Mouse (Mus musculus) neutrophil, adult 59 days (primary cell): ENCODE data around the gene Stam2. TPM values are rescaled to one million over a fixed set of nuclear protein-coding genes. Genes with fewer than 3 reads are reported as not detected.

Experiments
- total RNA-seq, 2 experiments: library from RNA; stranded (reverse); gene quantifications; 1 replicate in 1 of 2; 2 replicates in 1 of 2; pipeline ENCODE4 v1.2.4; 2023

Gene Stam2
- total RNA-seq = 10 to 100 TPM; 23.8 to 24.8 TPM

GRCm38 (mm10) chr2:52742256-52743158 lies at the start of gene Stam2:
Gene Stam2, minus strand, starts transcription at chr2:52742281.

DNA sequence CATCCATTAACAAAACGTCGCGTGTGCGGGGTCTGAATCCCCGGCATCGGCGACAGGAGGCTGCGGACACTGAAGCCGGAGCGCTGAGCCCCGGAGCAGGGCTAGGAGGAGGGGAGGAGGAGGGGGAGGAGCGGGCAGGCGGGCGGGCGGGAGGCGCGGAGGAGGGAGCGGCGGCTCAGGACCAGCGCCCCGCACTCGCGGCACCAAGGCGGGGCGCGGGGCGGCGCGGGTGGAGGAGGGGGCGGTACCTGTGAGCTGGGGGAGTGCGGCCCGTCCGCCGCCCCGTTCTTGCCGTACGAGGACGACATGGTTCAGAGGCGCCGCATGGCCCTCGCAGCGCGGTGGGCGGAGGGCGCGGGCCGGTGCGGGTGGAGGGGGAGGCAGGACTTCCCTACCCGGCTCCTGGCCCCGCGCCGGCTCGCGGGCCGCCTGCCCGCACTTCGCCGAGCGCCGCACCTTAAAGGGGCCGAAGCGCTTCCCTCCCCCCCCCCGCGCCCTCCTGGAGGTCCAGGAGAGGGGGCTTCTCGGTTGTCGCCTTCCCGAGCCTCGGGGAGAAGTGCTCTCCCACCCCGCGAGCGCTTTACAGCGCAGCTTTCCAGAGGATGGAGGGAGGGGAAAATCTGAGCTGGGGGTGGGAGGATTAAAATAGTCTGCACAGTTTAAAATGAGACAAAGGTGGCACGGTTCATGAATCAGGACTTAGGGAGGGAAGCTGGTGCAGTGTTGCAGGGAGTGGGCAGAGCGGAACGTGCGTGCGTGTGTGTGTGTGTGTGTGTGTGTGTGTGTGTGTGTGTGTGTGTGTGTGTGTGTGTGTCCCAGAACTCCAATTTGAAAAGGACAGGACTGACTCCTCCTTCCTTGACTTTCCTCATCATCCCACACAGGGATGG lies 65.8 kb downstream of the Stam2 start, which contains the start of gene Cacnb4:
Cacnb4 (minus strand) TSS at position 809 of the 890 bp plus-strand sequence.

Other genes with a start within 250 kb of the Stam2 start
- gene Cacnb4, start 65.5 kb downstream of the Stam2 start, total RNA-seq = not detected
- gene Fmnl2, start 115.6 kb upstream of the Stam2 start, total RNA-seq = 10 to 100 TPM; 30.7 to 37.6 TPM